Mouse (Mus musculus) intestine, embryonic 16.5 days (tissue): ENCODE measurements at regions not wholly inside any gene's neighbourhood (a gene's known extent, or its start where the extent isn't known, plus 50 kb on each side); places are given as distances from the start of the nearest gene placed in this dataset.

ENCODE experiments used
- ATAC-seq: fragments of 200-750 bp; cut with Nextera tagmentation; 2 replicates; pipeline ENCODE4 v1.8.0; 2017; ENCODE audit warnings: moderate TSS enrichment, moderate library complexity
- H3K27ac ChIP-seq: fragments of 300-500 bp; sonication (generic); 2 replicates; pipeline ENCODE4 v1.5.1; 2014; ENCODE audit warnings: mild to moderate bottlenecking, low read length
- H3K27me3 ChIP-seq: fragments of 300-500 bp; sonication (generic); replicated peaks from 2 replicates; pipeline ENCODE4 v1.6.1; 2014; ENCODE audit warnings: low read length, control low read depth, mixed read lengths; ENCODE audit not compliant: control insufficient read depth, insufficient read depth
- H3K36me3 ChIP-seq: fragments of 300-500 bp; sonication (generic); 2 replicates; pipeline ENCODE4 v1.6.1; 2014; ENCODE audit warnings: low read length, control low read depth; ENCODE audit not compliant: control insufficient read depth, insufficient read depth
- H3K4me1 ChIP-seq: fragments of 300-500 bp; sonication (generic); 2 replicates; pipeline ENCODE4 v1.6.1; 2014; ENCODE audit warnings: low read length, control low read depth, mixed read lengths; ENCODE audit not compliant: control insufficient read depth, insufficient read depth
- H3K4me2 ChIP-seq: fragments of 300-500 bp; sonication (generic); 2 replicates; pipeline ENCODE4 v1.6.1; 2014; ENCODE audit warnings: low read depth, low read length, control low read depth
- H3K4me3 ChIP-seq: fragments of 300-500 bp; sonication (generic); 2 replicates; pipeline ENCODE4 v1.5.1; 2014; ENCODE audit warnings: mild to moderate bottlenecking, low read length
- H3K9ac ChIP-seq: fragments of 300-500 bp; sonication (generic); 2 replicates; pipeline ENCODE4 v1.6.1; 2014; ENCODE audit warnings: low read depth, low read length
- H3K9me3 ChIP-seq: fragments of 300-500 bp; sonication (generic); 2 replicates; pipeline ENCODE4 v1.6.1; 2016; ENCODE audit warnings: low read length, control low read depth; ENCODE audit not compliant: control insufficient read depth
- WGBS: fragments of 180-500 bp; shearing (Covaris S2); extraction: QIAGEN DNeasy Blood & Tissue Kit; methylation state at CpG from one replicate; pipeline ENCODE4 v1.1.7; 2014; 5-methylcytosine and 5-hydroxymethylcytosine counted together

DNA sequence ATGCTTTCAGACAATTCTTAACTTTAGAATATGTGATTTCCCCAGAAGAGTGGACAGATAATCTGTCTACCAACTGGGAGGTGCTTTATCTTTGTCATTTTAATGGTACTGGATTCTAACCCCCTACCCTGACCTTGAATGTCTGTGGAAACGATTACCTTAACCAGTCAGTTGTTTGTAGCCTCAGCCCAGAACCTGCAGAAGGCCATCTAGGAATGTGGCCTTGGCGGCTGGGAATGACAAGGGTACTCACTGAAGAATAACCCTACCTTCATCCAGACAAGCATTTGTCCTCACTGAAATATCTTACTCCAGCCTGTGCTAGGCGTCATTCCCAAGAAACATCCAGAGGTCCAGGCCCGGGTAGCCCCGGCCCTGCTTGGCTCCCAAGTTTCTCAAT lies 337.1 kb upstream of the Trpc7 start:
- Histone ChIP-seq H3K4me1 (peaks cover 6% of the 10 kb centered on the region; the same call in 1 of the 2 replicates), H3K9me3 (no peaks in the 10 kb centered on the region), H3K9ac (no peak overlapping the region), H3K27ac (no peak overlapping the region), H3K27me3 (no peaks in the 10 kb centered on the region), H3K4me2 (no peak overlapping the region), H3K4me3 (no peak overlapping the region), H3K36me3 (no peaks in the 10 kb centered on the region)
- WGBS: 81% methylated on average over 5 of the region's 5 CpGs
- no peak for ATAC-seq

GRCm38 (mm10) chr13:57231666-57232065 lies 335.9 kb upstream of the Trpc7 start:
- 46% methylated on average over 3 of the region's 3 CpGs for WGBS
- H3K36me3 ChIP-seq: no peaks in the 10 kb centered on the region

GRCm38 (mm10) chr13:57230253-57230652 lies 334.5 kb upstream of the Trpc7 start:
- H3K4me1 ChIP-seq: no peaks in the 10 kb centered on the region
- WGBS: 66% methylated on average over 4 of the region's 4 CpGs
- H3K9me3 ChIP-seq: no peaks in the 10 kb centered on the region
- no peak overlapping the region for H3K27ac ChIP-seq
- no peak overlapping the region for H3K4me3 ChIP-seq
- H3K27me3 ChIP-seq: no peaks in the 10 kb centered on the region
- no peak overlapping the region for H3K4me2 ChIP-seq
- H3K9ac ChIP-seq: no peak overlapping the region
- H3K36me3 ChIP-seq: no peaks in the 10 kb centered on the region
- no peak for ATAC-seq

More at GRCm38 (mm10) chr13:57231666-57232065, 335.9 kb upstream of the Trpc7 start:
- Histone ChIP-seq H3K27me3 (no peaks in the 10 kb centered on the region), H3K4me3 (no peak overlapping the region), H3K27ac (no peak overlapping the region), H3K9me3 (no peaks in the 10 kb centered on the region), H3K4me2 (no peak overlapping the region), H3K9ac (no peak overlapping the region), H3K4me1 (peaks cover 6% of the 10 kb centered on the region; the same call in 1 of the 2 replicates)
- no peak for ATAC-seq

- Histone ChIP-seq H3K36me3 (no peaks in the 10 kb centered on the region), H3K4me3 (no peak overlapping the region), H3K27me3 (no peaks in the 10 kb centered on the region), H3K4me1 (no peaks in the 10 kb centered on the region), H3K4me2 (no peak overlapping the region), H3K9ac (no peak overlapping the region), H3K27ac (no peak overlapping the region), H3K9me3 (no peaks in the 10 kb centered on the region)
- 47% methylated on average over 8 of the region's 8 CpGs for WGBS
- ATAC-seq: no peak
Measured at GRCm38 (mm10) chr13:57221092-57221491, 325.3 kb upstream of the Trpc7 start.

DNA sequence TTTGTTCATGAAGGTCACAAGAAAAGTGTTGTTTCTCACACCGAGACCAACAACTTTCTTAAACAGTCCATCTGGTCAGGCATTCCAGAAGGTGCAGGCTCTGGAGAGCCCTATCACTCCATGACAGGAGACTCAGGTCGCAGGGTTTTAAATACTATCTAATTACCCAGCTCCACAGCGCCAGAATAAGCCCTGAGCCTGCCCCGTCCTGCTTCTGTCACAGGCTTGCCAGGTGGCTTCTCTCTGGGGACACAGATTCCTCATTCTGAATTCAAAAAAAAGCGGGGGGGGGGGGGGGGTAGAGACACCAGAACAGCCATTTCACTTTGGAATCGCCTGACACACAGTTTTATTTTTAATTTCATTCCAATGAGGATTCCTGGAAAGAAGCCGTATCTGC lies 320.4 kb upstream of the Trpc7 start:
- Histone ChIP-seq H3K9me3 (no peaks in the 10 kb centered on the region), H3K4me2 (no peak overlapping the region), H3K4me1 (no peaks in the 10 kb centered on the region), H3K4me3 (no peak overlapping the region), H3K27me3 (no peaks in the 10 kb centered on the region), H3K9ac (no peak overlapping the region), H3K36me3 (no peaks in the 10 kb centered on the region), H3K27ac (no peak overlapping the region)
- 40% methylated on average over 7 of the region's 7 CpGs for WGBS
- ATAC-seq: no peak

DNA sequence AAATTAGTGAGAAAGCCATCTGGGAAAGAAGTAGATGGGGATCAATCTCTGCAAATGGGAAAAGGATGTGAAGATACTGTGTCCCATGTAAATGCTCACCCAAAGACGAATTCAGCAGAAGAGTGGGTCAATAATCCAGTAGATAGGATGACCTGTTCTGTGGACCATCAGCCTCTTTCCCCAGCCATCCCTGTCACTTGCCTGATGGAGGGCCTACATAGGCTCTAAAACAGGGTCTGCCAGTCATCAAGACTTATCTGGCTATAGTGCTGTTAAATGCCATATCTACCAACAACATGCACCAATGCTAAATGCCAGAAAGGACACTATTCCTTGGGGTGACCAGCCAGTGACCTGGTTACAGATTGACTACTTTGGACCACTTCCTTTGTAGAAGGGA lies 316.5 kb upstream of the Trpc7 start:
- Histone ChIP-seq H3K9me3 (no peaks in the 10 kb centered on the region), H3K27ac (no peak overlapping the region), H3K4me2 (no peak overlapping the region), H3K27me3 (no peaks in the 10 kb centered on the region), H3K4me1 (no peaks in the 10 kb centered on the region), H3K4me3 (no peak overlapping the region), H3K36me3 (no peaks in the 10 kb centered on the region), H3K9ac (no peak overlapping the region)
- WGBS: 68% methylated on average over 1 of the region's 1 CpGs
- no peak for ATAC-seq

DNA sequence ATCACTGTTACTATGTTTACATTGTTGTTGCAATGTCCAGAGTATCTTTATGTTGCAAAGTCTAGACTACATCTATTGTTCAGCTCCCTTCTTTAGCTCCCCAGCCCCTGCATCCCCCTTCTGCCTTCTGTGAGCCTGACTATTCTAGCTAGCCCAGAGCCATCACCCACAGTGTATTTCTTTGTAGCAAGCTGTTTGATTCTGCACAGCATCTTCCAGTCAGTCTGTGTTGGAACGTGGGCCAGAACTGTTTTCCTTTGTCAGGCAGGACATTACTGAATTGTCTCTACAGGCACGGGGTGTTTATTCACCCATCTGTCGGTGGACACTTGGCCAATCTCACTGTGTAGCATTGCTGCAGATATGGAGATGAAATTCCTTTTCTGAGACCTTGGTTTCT lies 295.4 kb upstream of the Trpc7 start:
- Histone ChIP-seq H3K9ac (no peak overlapping the region), H3K36me3 (no peaks in the 10 kb centered on the region), H3K4me3 (no peak overlapping the region), H3K27me3 (no peaks in the 10 kb centered on the region), H3K4me2 (no peak overlapping the region), H3K4me1 (no peaks in the 10 kb centered on the region), H3K27ac (no peak overlapping the region), H3K9me3 (no peaks in the 10 kb centered on the region)
- ATAC-seq: no peak
- 55% methylated on average over 3 of the region's 3 CpGs for WGBS

- WGBS: 52% methylated on average over 3 of the region's 3 CpGs
- H3K27ac ChIP-seq: no peak overlapping the region
- no peak for ATAC-seq
- H3K4me3 ChIP-seq: no peak overlapping the region
- no peaks in the 10 kb centered on the region for H3K27me3 ChIP-seq
- H3K9ac ChIP-seq: no peak overlapping the region
- no peaks in the 10 kb centered on the region for H3K9me3 ChIP-seq
- H3K36me3 ChIP-seq: no peaks in the 10 kb centered on the region
- H3K4me2 ChIP-seq: no peak overlapping the region
- H3K4me1 ChIP-seq: no peaks in the 10 kb centered on the region
Measured at GRCm38 (mm10) chr13:57189246-57189645, 293.5 kb upstream of the Trpc7 start.

DNA sequence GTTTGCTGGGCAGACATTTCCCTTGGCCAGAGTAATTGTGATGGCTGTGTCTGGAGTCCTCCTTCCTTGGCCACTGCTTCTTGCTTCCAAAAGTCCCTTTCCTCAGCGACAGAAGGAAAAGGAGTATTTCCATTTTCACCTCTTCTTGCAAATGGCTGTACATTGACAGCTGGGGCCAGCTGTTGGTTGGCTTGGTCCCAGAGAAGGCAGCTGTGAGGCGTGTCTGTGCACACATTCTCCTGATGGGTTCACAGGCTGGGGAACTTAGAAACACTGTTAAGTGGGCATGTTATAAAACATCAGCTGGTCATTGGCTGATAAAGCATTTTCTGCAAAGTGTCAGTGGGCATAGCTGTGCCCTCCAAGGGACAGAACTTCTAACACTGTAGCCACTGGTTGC lies 290.4 kb upstream of the Trpc7 start:
- Histone ChIP-seq H3K4me2 (no peak overlapping the region), H3K27ac (no peak overlapping the region), H3K4me3 (no peak overlapping the region), H3K9me3 (no peaks in the 10 kb centered on the region), H3K4me1 (no peaks in the 10 kb centered on the region), H3K9ac (no peak overlapping the region), H3K36me3 (no peaks in the 10 kb centered on the region), H3K27me3 (no peaks in the 10 kb centered on the region)
- ATAC-seq: no peak
- 59% methylated on average over 2 of the region's 2 CpGs for WGBS

DNA sequence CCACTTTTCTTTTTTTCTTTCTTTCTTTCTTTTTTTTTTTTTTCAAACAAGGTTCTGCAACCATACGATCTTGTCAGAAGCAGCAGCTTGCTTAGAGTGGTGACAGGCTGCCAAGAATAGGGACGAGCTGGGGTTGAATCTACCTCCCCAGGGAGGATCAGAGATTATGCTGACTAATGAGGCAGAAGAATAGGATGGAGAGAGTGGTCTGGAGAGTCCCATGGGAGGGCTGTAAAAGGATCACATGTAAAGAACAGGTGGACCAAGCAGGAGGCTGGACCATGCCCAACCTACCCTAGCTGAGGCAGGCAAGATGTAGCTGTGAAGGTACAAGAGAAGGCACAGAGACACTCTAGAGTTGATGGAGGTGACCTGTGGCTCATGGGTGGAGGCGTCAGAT lies 274.4 kb upstream of the Trpc7 start:
- 68% methylated on average over 3 of the region's 3 CpGs for WGBS
- Histone ChIP-seq H3K9ac (no peak overlapping the region), H3K9me3 (no peaks in the 10 kb centered on the region), H3K4me3 (no peak overlapping the region), H3K4me1 (no peaks in the 10 kb centered on the region), H3K27ac (no peak overlapping the region), H3K4me2 (no peak overlapping the region), H3K36me3 (no peaks in the 10 kb centered on the region), H3K27me3 (no peaks in the 10 kb centered on the region)
- no peak for ATAC-seq
